Mouse (Mus musculus): ENCODE data around the gene Eif5b. TPM values are rescaled to one million over a fixed set of nuclear protein-coding genes. Genes with fewer than 3 reads are reported as not detected.
A peak's percentile ranks its signal among the peaks of the same experiment; 100 is the strongest.

The Eif5b gene
- 29.5 and 30.4 TPM in 2 replicates for polyA plus RNA-seq (2014; fragmentation: Nextera tagmentation; extraction: Ambion mirVana)

- ATAC-seq (ENCODE audit: insufficient number of reproducible peaks, insufficient read depth, low FRiP score, low read depth): peak; percentile 94
- H3K9ac ChIP-seq (replicated peaks; ENCODE audit: low read depth, low read length): peak within 1 kb of the TSS; percentile 92
- 0% methylated on average over 50 of the region's 50 CpGs for WGBS
- peak within 1 kb of the TSS; percentile 75 for H3K4me2 ChIP-seq (replicated peaks; ENCODE audit: low read depth, low read length)
- peaks cover 11% of the 10 kb centered on the region for H3K4me1 ChIP-seq (ENCODE audit: control insufficient read depth, insufficient read depth, low read length)
- peaks cover 25% of the 10 kb centered on the region for H3K36me3 ChIP-seq (ENCODE audit: control insufficient read depth, insufficient read depth, low read length)
- H3K27me3 ChIP-seq (ENCODE audit: control insufficient read depth, insufficient read depth, low read length): no peaks in the 10 kb centered on the region
- H3K4me3 ChIP-seq (ENCODE audit: low read depth, low read length): peak within 1 kb of the TSS; percentile 99
- peak within 1 kb of the TSS; percentile 89 for H3K27ac ChIP-seq (ENCODE audit: low read length)
- H3K9me3 ChIP-seq (ENCODE audit: control insufficient read depth, low read depth, low read length): no peaks in the 10 kb centered on the region
Measured at GRCm38 (mm10) chr1:37997867-37998266, at the start of gene Eif5b, which contains the start of gene Txndc9. TSS of gene Eif5b (plus strand) at chr1:37998010. TSS of gene Txndc9 (minus strand) at chr1:37997893.

DNA sequence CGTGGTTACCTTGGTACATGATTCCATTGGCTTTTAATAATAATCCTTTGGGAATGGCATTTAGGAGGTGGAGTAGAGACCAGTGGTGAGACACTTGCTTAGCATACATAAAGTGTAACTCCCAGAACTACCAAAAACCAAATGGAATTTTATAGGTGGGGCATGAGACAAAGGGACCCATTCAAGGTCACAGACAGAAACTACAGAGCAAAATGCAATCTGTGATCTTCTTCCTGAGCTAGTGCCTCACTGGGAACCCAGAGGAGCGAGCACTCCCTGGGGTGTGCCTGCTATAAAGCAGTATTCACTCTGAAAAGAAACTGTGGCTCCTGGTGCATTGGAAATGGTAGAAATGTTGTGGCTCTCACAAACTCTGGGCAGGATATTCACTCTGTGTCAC lies 48.9 kb upstream of the Eif5b start:
- 86% methylated on average over 2 of the region's 2 CpGs for WGBS
- Histone ChIP-seq H3K27ac (ENCODE audit: low read length) (no peak overlapping the region), H3K4me2 (replicated peaks; ENCODE audit: low read depth, low read length) (no peak overlapping the region), H3K9me3 (ENCODE audit: control insufficient read depth, low read depth, low read length) (no peaks in the 10 kb centered on the region), H3K27me3 (ENCODE audit: control insufficient read depth, insufficient read depth, low read length) (no peaks in the 10 kb centered on the region), H3K4me1 (ENCODE audit: control insufficient read depth, insufficient read depth, low read length) (no peaks in the 10 kb centered on the region), H3K9ac (replicated peaks; ENCODE audit: low read depth, low read length) (no peak overlapping the region), H3K36me3 (ENCODE audit: control insufficient read depth, insufficient read depth, low read length) (no peaks in the 10 kb centered on the region), H3K4me3 (ENCODE audit: low read depth, low read length) (no peak overlapping the region)
- no peak for ATAC-seq (ENCODE audit: insufficient number of reproducible peaks, insufficient read depth, low FRiP score, low read depth)

GRCm38 (mm10) chr1:37954786-37955185 lies 43.0 kb upstream of the Eif5b start:
- H3K4me2 ChIP-seq (replicated peaks; ENCODE audit: low read depth, low read length): no peak overlapping the region
- ATAC-seq (ENCODE audit: insufficient number of reproducible peaks, insufficient read depth, low FRiP score, low read depth): no peak
- no peaks in the 10 kb centered on the region for H3K4me1 ChIP-seq (ENCODE audit: control insufficient read depth, insufficient read depth, low read length)
- WGBS: 74% methylated on average over 7 of the region's 7 CpGs
- no peak overlapping the region for H3K4me3 ChIP-seq (ENCODE audit: low read depth, low read length)
- H3K36me3 ChIP-seq (ENCODE audit: control insufficient read depth, insufficient read depth, low read length): no peaks in the 10 kb centered on the region
- H3K9ac ChIP-seq (replicated peaks; ENCODE audit: low read depth, low read length): no peak overlapping the region
- no peaks in the 10 kb centered on the region for H3K9me3 ChIP-seq (ENCODE audit: control insufficient read depth, low read depth, low read length)
- no peaks in the 10 kb centered on the region for H3K27me3 ChIP-seq (ENCODE audit: control insufficient read depth, insufficient read depth, low read length)
- no peak overlapping the region for H3K27ac ChIP-seq (ENCODE audit: low read length)

DNA sequence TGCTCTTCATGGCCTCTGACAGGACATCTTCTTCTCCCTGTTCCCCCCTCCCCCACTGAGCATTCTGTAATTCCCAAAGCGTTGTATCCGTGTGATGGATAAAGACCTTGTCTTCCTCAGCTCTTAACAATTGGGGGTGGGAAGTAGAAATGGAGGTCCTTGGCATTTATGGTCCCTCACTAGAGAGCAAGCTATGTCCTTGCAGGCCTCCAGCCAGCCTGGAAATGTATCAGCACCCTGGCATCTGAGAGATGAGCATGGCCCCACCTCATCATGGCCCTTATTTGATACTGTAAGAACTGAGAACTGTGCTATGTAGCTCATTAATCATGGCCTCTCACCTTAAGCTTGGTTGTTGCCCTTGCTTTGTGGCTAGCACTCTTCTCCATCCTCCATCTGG lies 42.6 kb upstream of the Eif5b start:
- WGBS: 82% methylated on average over 2 of the region's 2 CpGs
- Histone ChIP-seq H3K4me3 (ENCODE audit: low read depth, low read length) (no peak overlapping the region), H3K4me2 (replicated peaks; ENCODE audit: low read depth, low read length) (no peak overlapping the region), H3K4me1 (ENCODE audit: control insufficient read depth, insufficient read depth, low read length) (no peaks in the 10 kb centered on the region), H3K27me3 (ENCODE audit: control insufficient read depth, insufficient read depth, low read length) (no peaks in the 10 kb centered on the region), H3K9me3 (ENCODE audit: control insufficient read depth, low read depth, low read length) (no peaks in the 10 kb centered on the region), H3K27ac (ENCODE audit: low read length) (no peak overlapping the region), H3K9ac (replicated peaks; ENCODE audit: low read depth, low read length) (no peak overlapping the region), H3K36me3 (ENCODE audit: control insufficient read depth, insufficient read depth, low read length) (no peaks in the 10 kb centered on the region)
- ATAC-seq (ENCODE audit: insufficient number of reproducible peaks, insufficient read depth, low FRiP score, low read depth): no peak

DNA sequence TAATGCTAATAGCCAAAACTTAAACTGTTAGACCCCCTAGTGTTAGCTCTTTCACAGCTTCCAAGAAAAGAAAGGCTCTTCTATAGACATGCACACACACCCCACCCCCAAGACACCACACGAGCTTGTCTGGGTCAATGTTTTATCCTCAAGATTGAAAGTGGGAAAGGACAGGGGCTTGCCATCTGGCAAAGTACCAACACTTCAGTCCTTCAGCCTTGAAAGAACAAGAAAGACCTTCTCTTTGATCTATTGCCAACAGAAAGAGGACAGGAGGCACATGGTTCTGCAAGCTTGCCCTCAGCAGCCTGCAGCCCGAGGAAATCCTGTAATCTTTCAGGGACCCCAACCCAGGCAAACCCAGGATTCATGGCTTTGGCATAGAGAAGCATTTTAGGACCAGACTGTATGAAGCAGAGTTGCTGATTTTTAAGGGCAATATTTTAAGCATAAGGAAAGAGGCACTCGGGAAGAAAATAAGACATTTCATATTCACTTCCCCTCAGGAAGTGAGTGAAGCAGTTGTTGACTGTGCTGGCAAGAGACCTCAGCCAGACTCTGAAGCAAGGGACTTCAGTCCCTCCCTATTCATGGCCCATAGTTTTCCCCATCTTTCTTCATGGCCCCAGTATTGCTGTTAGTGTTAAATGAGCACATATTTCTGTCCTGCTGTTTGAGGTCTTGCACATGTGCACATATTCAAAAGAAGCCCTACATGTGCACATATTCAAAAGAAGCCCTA lies 40.9 kb upstream of the Eif5b start:
- H3K4me1 ChIP-seq (ENCODE audit: control insufficient read depth, insufficient read depth, low read length): no peaks in the 10 kb centered on the region
- ATAC-seq (ENCODE audit: insufficient number of reproducible peaks, insufficient read depth, low FRiP score, low read depth): no peak
- H3K9ac ChIP-seq (replicated peaks; ENCODE audit: low read depth, low read length): no peak overlapping the region
- no peaks in the 10 kb centered on the region for H3K36me3 ChIP-seq (ENCODE audit: control insufficient read depth, insufficient read depth, low read length)
- WGBS: 28% methylated on average over 3 of the region's 3 CpGs
- H3K4me3 ChIP-seq (ENCODE audit: low read depth, low read length): no peak overlapping the region
- H3K4me2 ChIP-seq (replicated peaks; ENCODE audit: low read depth, low read length): no peak overlapping the region
- H3K27me3 ChIP-seq (ENCODE audit: control insufficient read depth, insufficient read depth, low read length): no peaks in the 10 kb centered on the region
- no peaks in the 10 kb centered on the region for H3K9me3 ChIP-seq (ENCODE audit: control insufficient read depth, low read depth, low read length)
- no peak overlapping the region for H3K27ac ChIP-seq (ENCODE audit: low read length)

DNA sequence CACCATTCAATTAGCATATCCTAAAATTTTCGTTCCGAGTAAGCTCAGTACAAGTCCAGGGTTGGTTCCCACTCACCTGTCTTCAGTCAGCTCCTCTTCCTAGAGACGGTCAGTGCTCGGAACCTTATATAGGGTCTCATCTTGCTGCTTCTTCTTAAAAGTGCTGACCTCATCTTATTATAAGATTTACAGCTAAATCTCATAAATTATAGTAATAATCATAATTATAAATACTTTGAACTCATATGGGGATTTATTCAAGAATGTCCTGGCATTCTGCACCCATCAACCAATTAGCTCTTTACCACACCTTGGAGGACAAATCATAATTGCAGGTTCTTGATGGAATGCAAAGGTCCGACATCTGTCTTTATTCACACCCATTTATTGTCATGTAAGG lies 40.2 kb upstream of the Eif5b start, which contains the start of gene Lyg1:
Lyg1 (minus strand) TSS at position 101 of the 400 bp plus-strand sequence.
- no peak within 1 kb of the TSS for H3K4me2 ChIP-seq (replicated peaks; ENCODE audit: low read depth, low read length)
- no peaks in the 10 kb centered on the region for H3K4me1 ChIP-seq (ENCODE audit: control insufficient read depth, insufficient read depth, low read length)
- ATAC-seq (ENCODE audit: insufficient number of reproducible peaks, insufficient read depth, low FRiP score, low read depth): no peak
- H3K9me3 ChIP-seq (ENCODE audit: control insufficient read depth, low read depth, low read length): no peaks in the 10 kb centered on the region
- WGBS: 85% methylated on average over 5 of the region's 5 CpGs
- H3K27ac ChIP-seq (ENCODE audit: low read length): no peak within 1 kb of the TSS
- no peak within 1 kb of the TSS for H3K9ac ChIP-seq (replicated peaks; ENCODE audit: low read depth, low read length)
- no peaks in the 10 kb centered on the region for H3K36me3 ChIP-seq (ENCODE audit: control insufficient read depth, insufficient read depth, low read length)
- no peaks in the 10 kb centered on the region for H3K27me3 ChIP-seq (ENCODE audit: control insufficient read depth, insufficient read depth, low read length)
- H3K4me3 ChIP-seq (ENCODE audit: low read depth, low read length): no peak within 1 kb of the TSS

DNA sequence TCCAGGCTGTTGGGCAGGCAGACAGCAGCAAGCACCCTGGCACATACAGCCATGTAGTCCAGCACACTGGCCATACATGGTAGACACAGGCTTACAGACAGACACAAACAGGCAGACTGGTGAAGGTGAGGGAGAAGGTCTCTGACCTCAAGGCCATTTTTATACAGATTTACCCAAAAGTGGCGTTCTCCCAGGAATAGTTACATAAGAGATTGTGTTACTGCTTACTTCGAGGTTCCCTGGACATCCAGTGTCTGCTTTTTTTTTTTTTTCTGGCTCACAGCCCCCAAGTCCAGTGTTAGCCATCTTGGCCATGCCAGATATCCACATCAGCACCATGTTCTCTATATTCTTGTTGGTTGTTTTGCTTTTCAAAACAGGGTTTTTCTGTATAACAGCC lies 39.3 kb upstream of the Eif5b start:
- no peaks in the 10 kb centered on the region for H3K4me1 ChIP-seq (ENCODE audit: control insufficient read depth, insufficient read depth, low read length)
- 64% methylated on average over 2 of the region's 2 CpGs for WGBS

DNA sequence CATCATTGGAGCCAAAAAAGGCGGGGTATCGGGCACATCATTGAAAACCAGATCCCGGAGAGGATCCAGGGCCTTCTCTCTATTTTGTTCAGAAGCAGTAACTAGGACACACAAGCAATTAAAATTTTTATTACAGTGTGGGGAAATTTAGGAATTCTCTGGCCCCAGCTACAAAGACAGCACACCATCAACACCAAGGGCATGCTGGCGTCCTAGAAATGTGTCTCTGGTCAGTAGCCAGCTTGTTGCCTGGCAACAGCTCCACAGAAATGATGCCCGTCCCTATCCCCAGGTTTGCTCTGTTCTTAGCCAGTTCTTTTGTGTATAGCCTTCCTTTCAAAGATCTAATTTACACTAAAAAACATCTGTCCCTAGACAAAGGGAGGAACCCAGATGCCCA lies 38.3 kb upstream of the Eif5b start:
- H3K4me1 ChIP-seq (ENCODE audit: control insufficient read depth, insufficient read depth, low read length): no peaks in the 10 kb centered on the region
- 75% methylated on average over 5 of the region's 5 CpGs for WGBS
- no peak overlapping the region for H3K9ac ChIP-seq (replicated peaks; ENCODE audit: low read depth, low read length)
- no peaks in the 10 kb centered on the region for H3K27me3 ChIP-seq (ENCODE audit: control insufficient read depth, insufficient read depth, low read length)
- no peaks in the 10 kb centered on the region for H3K36me3 ChIP-seq (ENCODE audit: control insufficient read depth, insufficient read depth, low read length)
- H3K9me3 ChIP-seq (ENCODE audit: control insufficient read depth, low read depth, low read length): no peaks in the 10 kb centered on the region
- ATAC-seq (ENCODE audit: insufficient number of reproducible peaks, insufficient read depth, low FRiP score, low read depth): no peak
- no peak overlapping the region for H3K4me2 ChIP-seq (replicated peaks; ENCODE audit: low read depth, low read length)
- no peak overlapping the region for H3K4me3 ChIP-seq (ENCODE audit: low read depth, low read length)
- H3K27ac ChIP-seq (ENCODE audit: low read length): no peak overlapping the region

More for the DNA sequence above, 39.3 kb upstream of the Eif5b start:
- Histone ChIP-seq H3K4me2 (replicated peaks; ENCODE audit: low read depth, low read length) (no peak overlapping the region), H3K36me3 (ENCODE audit: control insufficient read depth, insufficient read depth, low read length) (no peaks in the 10 kb centered on the region), H3K4me3 (ENCODE audit: low read depth, low read length) (no peak overlapping the region), H3K9ac (replicated peaks; ENCODE audit: low read depth, low read length) (no peak overlapping the region), H3K9me3 (ENCODE audit: control insufficient read depth, low read depth, low read length) (no peaks in the 10 kb centered on the region), H3K27me3 (ENCODE audit: control insufficient read depth, insufficient read depth, low read length) (no peaks in the 10 kb centered on the region), H3K27ac (ENCODE audit: low read length) (no peak overlapping the region)
- ATAC-seq (ENCODE audit: insufficient number of reproducible peaks, insufficient read depth, low FRiP score, low read depth): no peak

GRCm38 (mm10) chr1:37965571-37965970 lies 32.2 kb upstream of the Eif5b start:
- Histone ChIP-seq H3K9ac (replicated peaks; ENCODE audit: low read depth, low read length) (no peak overlapping the region), H3K27ac (ENCODE audit: low read length) (no peak overlapping the region), H3K4me2 (replicated peaks; ENCODE audit: low read depth, low read length) (no peak overlapping the region), H3K27me3 (ENCODE audit: control insufficient read depth, insufficient read depth, low read length) (no peaks in the 10 kb centered on the region), H3K36me3 (ENCODE audit: control insufficient read depth, insufficient read depth, low read length) (no peaks in the 10 kb centered on the region), H3K4me1 (ENCODE audit: control insufficient read depth, insufficient read depth, low read length) (no peaks in the 10 kb centered on the region), H3K9me3 (ENCODE audit: control insufficient read depth, low read depth, low read length) (no peaks in the 10 kb centered on the region), H3K4me3 (ENCODE audit: low read depth, low read length) (no peak overlapping the region)
- no peak for ATAC-seq (ENCODE audit: insufficient number of reproducible peaks, insufficient read depth, low FRiP score, low read depth)
- 64% methylated on average over 10 of the region's 10 CpGs for WGBS
